Mouse (Mus musculus) hindbrain, embryonic 15.5 days (tissue): ENCODE data around the gene Chpf2. TPM values are rescaled to one million over a fixed set of nuclear protein-coding genes. Genes with fewer than 3 reads are reported as not detected.

Experiments used
- ATAC-seq: fragments of 200-750 bp; cut with Nextera tagmentation; 2 replicates; pipeline ENCODE4 v1.8.0; 2017; ENCODE audit warnings: low read depth, moderate number of reproducible peaks, moderate TSS enrichment; ENCODE audit not compliant: low FRiP score
- H3K27ac ChIP-seq: fragments of 300-500 bp; sonication (generic); replicated peaks from 2 replicates; pipeline ENCODE4 v1.5.1; 2015; ENCODE audit warnings: mild to moderate bottlenecking, inconsistent platforms
- H3K27me3 ChIP-seq: fragments of 300-500 bp; sonication (generic); 2 replicates; pipeline ENCODE4 v1.6.1; 2015; ENCODE audit warnings: control low read depth, inconsistent platforms
- H3K36me3 ChIP-seq: fragments of 300-500 bp; sonication (generic); 2 replicates; pipeline ENCODE4 v1.6.1; 2015; ENCODE audit warnings: control low read depth, inconsistent platforms
- H3K4me1 ChIP-seq: fragments of 300-500 bp; sonication (generic); replicated peaks from 2 replicates; pipeline ENCODE4 v1.6.1; 2015; ENCODE audit warnings: control low read depth, inconsistent platforms
- H3K4me2 ChIP-seq: fragments of 300-500 bp; sonication (generic); 2 replicates; pipeline ENCODE4 v1.6.1; 2015; ENCODE audit warnings: moderate library complexity, mild to moderate bottlenecking, inconsistent platforms
- H3K4me3 ChIP-seq: fragments of 300-500 bp; sonication (generic); 2 replicates; pipeline ENCODE4 v1.5.1; 2015; ENCODE audit warnings: mild to moderate bottlenecking, inconsistent platforms
- H3K9ac ChIP-seq: fragments of 300-500 bp; sonication (generic); 2 replicates; pipeline ENCODE4 v1.6.1; 2015; ENCODE audit warnings: inconsistent platforms
- H3K9me3 ChIP-seq: fragments of 300-500 bp; sonication (generic); 2 replicates; pipeline ENCODE4 v1.6.1; 2016; ENCODE audit warnings: control low read depth, inconsistent platforms
- WGBS: fragments of 180-500 bp; shearing (Covaris S2); methylation state at CpG from one replicate; pipeline ENCODE4 v1.1.7; 2015; 5-methylcytosine and 5-hydroxymethylcytosine counted together
- polyA plus RNA-seq: library from polyadenylated mRNA; unstranded; fragments of >200 nt; fragmentation: Nextera tagmentation; extraction: Ambion mirVana; gene quantifications from 2 replicates; pipeline ENCODE4 v1.2.1, GENCODE M21; 2015

The Chpf2 gene
- polyA plus RNA-seq, 1 experiment from 2014 or later, result 18.7 TPM

DNA sequence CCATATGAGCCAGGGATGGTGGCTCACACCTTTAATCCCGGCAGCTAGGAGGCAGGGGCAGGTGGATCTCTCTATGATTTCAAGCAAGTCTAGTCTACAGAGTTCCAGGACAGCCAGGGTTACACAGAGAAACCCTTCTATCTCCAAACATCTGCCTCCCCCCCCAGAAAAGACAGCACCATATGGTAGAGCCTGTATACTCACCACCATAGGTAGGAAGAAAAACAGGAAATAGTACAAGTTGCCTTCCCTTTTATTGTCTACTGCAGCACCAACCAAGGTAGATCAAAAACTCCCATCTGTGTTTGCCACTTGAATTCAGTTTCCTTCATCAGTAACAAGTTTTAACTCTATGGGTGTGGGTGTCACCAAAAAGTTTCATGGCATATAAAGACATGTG, 10.6 kb upstream of the Chpf2 start:
- H3K4me3 ChIP-seq, result 0 out of 2 replicates have a peak overlapping the region, but pooled peaks have one; percentile 90
- 77% methylated on average over 1 of the region's 1 CpGs for WGBS
- no peaks in the 10 kb centered on the region for H3K27me3 ChIP-seq
- no peak overlapping the region for H3K9ac ChIP-seq
- no peak overlapping the region for H3K27ac ChIP-seq
- no peak for ATAC-seq
- H3K4me1 ChIP-seq, result peaks cover 18% of the 10 kb centered on the region
- no peaks in the 10 kb centered on the region for H3K9me3 ChIP-seq
- H3K4me2 ChIP-seq, result peak overlapping the region; percentile 86
- peaks cover 34% of the 10 kb centered on the region for H3K36me3 ChIP-seq

DNA sequence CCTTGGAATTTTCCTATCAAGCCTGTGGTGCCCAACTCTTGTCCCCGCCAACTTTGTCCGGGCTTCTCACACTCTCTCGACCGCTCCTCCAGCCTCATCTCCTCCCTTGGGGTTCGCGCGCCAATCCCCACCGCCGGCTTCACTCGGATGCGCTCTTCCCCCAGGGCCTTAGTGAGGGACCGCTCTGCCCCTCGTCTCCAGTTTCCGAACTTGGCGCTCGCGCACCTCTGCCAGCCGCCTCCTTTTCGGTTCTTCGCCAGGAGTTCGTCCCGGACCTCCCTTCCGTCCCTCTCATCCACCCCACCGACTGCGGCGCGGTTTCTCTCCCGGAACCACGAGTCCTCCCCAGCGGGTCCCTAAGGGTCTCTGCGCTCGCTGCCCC, 9.7 kb upstream of the Chpf2 start:
- ATAC-seq, result no peak; the same call in 1 of the 2 replicates
- Histone ChIP-seq H3K4me2 (peak overlapping the region; percentile 86), H3K9ac (peak overlapping the region; percentile 65), H3K36me3 (peaks cover 26% of the 10 kb centered on the region), H3K27me3 (no peaks in the 10 kb centered on the region), H3K9me3 (no peaks in the 10 kb centered on the region), H3K4me1 (peaks cover 18% of the 10 kb centered on the region), H3K27ac (peak overlapping the region; percentile 81), H3K4me3 (peak overlapping the region; percentile 90)
- WGBS, result under 1% methylated on average over 32 of the region's 32 CpGs

DNA sequence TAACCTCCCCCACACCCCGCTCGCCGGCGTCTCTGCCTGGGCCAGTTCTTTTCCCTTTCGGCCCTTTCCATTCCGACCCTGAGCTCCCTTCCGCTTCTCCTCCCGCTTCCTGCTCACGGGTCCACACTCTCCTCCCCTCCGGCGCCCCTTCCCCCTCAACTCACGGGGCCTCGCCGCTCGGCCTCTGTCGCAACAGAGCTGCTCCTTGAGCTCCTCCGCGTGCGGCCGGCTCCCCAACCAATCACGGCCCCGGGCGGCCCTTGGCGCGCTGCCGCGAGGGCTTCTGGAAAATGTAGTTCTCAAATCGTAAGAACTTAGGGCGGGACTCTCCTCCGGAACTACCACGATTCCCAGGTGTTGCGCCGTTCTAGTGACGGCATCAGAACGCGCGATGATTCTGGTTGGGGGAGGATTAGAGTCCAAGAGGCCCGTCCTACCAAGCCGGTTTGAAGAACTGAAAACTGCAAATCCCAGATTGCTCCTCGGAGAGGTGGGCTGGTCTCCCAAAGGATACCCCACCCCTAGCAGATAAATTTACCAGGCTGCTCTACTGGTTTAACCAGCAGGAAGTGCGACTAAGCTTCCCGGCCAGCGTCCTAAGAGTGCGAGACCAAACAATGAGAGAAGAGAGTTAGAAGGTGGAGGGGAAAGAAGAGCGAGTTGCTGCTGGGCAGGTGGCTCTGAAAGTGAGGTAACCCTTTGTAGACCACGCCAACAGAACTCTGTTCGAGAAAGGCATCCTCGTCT, 9.2 kb upstream of the Chpf2 start, which contains the start of gene Abcf2:
TSS of gene Abcf2 (minus strand) at position 285 of the 747 bp plus-strand sequence.
- Histone ChIP-seq H3K9me3 (no peaks in the 10 kb centered on the region), H3K4me3 (peak within 1 kb of the TSS; percentile 90), H3K4me1 (peaks cover 18% of the 10 kb centered on the region), H3K27me3 (no peaks in the 10 kb centered on the region), H3K36me3 (peaks cover 21% of the 10 kb centered on the region), H3K9ac (peak within 1 kb of the TSS; percentile 65), H3K27ac (peak within 1 kb of the TSS; percentile 81), H3K4me2 (peak within 1 kb of the TSS; percentile 86)
- under 1% methylated on average over 48 of the region's 48 CpGs for WGBS
- peak; percentile 96 for ATAC-seq

DNA sequence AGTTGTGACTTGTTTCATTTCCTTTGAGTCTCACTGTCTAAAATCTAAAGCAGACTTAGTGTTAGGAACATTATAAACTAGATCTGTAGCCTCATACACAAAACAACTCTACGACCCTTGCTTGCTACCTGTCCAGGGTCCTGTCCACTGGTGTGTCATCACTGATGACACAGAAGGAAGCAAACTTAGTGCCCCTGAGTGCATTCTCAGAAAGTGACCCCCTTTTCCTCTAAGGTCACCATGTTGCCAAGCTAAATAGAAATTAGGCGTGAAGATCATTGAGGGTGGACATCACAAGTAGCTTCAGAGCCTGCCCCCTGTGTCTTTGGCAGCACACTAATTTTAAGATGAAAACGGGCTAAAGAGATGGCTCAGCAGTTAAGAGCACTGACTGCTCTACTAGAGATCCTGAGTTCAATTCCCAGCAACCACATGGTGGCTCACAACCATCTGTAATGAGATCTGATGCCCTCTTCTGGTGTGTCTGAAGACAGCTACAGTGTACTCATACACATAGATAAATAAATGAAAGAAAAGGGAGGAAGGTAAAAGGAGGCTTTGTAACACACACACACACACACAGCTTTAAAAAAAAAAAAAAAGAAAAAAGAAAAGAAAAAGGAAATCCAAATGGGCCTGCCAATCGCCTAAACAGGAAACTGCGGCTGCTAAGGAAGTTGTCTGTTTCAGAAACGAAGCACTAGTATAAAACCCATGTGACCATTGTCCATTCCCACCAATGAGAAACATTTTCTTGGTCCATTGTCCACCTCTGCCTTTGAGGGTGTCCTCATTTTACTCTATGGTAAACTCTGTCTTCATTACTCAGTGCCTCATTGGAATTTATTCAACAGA, 8.2 kb upstream of the Chpf2 start:
- Histone ChIP-seq H3K27me3 (no peaks in the 10 kb centered on the region), H3K27ac (peak overlapping the region; percentile 73; the same call in 1 of the 2 replicates), H3K4me3 (peak overlapping the region; percentile 90), H3K4me2 (peak overlapping the region; percentile 86), H3K4me1 (peaks cover 18% of the 10 kb centered on the region), H3K9me3 (no peaks in the 10 kb centered on the region), H3K9ac (no peak overlapping the region), H3K36me3 (peaks cover 12% of the 10 kb centered on the region)
- 69% methylated on average over 6 of the region's 6 CpGs for WGBS
- no peak; the same call in 1 of the 2 replicates for ATAC-seq

DNA sequence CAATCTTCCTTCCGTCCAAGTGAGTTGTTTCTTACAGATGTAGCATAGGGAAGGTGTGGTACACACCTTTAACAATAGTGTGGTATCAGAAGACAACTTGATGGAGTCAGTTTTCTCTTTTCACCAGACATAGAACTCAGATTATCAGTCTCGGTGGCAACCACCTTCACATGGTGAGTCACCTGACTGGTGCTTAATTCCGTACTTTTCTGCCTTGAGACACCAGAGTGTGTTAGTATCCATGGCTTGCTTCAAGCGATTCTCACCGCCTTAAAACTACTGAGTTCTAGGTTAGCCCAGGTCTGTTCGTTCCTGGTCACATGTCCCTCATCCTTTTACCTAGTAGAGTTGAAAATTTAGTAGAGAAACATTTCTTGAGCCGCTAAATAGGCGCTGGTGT, 435 bp upstream of the Chpf2 start:
- peak; percentile 50 for ATAC-seq
- Histone ChIP-seq H3K36me3 (no peaks in the 10 kb centered on the region), H3K4me2 (peak overlapping the region; percentile 82), H3K4me1 (peaks cover 26% of the 10 kb centered on the region), H3K9ac (peak overlapping the region; percentile 52), H3K27me3 (no peaks in the 10 kb centered on the region), H3K4me3 (peak overlapping the region; percentile 61), H3K27ac (peak overlapping the region; percentile 79), H3K9me3 (no peaks in the 10 kb centered on the region)
- 11% methylated on average over 8 of the region's 8 CpGs for WGBS

DNA sequence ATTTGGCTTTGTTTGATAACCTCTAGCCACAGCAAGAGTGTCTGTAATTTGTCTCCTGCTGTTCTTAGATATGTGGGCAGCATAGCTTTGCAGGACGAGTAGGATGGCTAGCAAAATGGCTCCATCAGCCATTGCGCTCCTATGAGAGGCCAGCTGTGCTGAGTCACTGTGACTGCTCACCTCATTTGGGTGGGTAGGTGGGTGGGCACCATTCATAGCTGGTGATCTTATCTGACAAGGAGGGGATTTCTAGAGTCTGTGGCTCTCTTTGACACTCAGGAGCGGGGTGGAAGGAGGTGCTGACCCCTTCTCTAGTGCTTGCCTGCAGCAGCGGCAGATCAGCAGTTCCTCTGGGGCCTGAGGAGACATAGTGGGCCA, 648 bp downstream of the Chpf2 start:
- Histone ChIP-seq H3K4me2 (peak overlapping the region; percentile 82), H3K27ac (peak overlapping the region; percentile 79), H3K9me3 (no peaks in the 10 kb centered on the region), H3K4me1 (peaks cover 35% of the 10 kb centered on the region), H3K9ac (peak overlapping the region; percentile 68), H3K36me3 (peaks cover 4% of the 10 kb centered on the region; the same call in 1 of the 2 replicates), H3K27me3 (no peaks in the 10 kb centered on the region), H3K4me3 (peak overlapping the region; percentile 61)
- WGBS, result 27% methylated on average over 4 of the region's 4 CpGs
- 0 out of 2 replicates have a peak, but pooled peaks have one; percentile 13 for ATAC-seq

DNA sequence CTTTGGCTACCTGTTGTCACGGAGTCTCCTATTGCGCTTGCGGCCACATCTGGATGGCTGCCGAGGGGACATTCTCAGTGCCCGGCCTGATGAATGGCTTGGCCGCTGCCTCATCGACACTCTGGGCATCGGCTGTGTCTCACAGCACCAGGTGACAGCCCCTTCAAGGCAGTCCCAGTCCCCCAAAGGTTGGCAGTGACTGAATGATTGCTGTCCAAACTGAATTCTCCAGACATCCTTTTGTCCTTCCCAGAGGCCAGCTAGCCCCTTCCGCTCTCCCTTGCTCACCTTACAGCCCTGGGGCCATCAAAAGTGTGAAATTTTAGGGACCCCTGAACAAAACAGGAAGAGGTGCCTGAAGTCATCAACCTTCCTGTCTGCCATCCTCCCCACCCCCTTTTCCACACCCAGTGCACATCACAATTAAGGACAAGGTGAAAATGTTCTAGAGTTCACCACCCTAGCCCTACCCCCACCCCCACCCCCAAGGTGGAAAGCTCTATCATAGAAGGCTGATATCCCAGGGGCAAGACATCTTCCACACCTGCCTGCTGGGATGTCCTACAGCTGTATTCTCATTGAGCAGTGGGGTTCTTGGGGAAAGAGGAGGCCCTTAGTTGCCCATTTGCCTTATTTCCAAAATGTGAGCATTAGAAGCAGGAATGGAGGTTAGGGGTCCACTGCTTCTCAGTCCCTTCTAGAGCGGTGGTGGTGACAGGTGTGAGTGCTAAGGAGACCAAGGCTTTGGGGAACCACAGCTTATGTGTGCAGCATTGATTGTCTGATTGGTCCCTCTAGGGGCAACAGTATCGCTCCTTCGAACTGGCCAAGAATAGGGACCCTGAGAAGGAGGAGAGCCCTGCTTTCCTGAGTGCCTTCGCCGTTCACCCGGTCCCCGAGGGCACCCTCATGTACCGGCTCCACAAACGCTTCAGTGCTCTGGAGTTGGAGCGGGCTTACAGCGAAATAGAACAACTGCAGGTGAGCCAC, 3.3 kb downstream of the Chpf2 start:
- WGBS, result 90% methylated on average over 20 of the region's 20 CpGs
- ATAC-seq, result no peak
- Histone ChIP-seq H3K27ac (no peak overlapping the region), H3K4me1 (peaks cover 35% of the 10 kb centered on the region), H3K4me2 (no peak overlapping the region), H3K27me3 (no peaks in the 10 kb centered on the region), H3K4me3 (no peak overlapping the region), H3K36me3 (peaks cover 30% of the 10 kb centered on the region), H3K9me3 (no peaks in the 10 kb centered on the region), H3K9ac (no peak overlapping the region)

DNA sequence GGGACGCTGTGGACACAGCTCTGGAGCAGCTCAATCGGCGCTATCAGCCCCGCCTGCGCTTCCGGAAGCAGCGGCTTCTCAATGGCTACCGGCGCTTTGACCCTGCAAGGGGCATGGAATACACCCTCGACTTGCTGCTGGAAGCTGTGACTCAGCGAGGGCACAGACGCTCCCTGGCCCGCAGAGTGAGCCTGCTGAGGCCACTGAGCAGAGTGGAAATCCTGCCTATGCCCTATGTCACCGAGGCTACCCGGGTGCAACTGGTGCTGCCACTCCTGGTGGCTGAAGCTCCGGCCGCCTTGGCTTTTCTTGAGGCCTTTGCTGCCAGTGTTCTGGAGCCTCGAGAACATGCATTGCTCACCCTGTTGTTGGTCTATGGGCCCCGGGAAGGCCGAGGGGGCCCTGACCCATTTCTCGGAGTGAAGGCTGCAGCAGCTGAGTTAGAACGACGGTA, 4.8 kb downstream of the Chpf2 start:
- ATAC-seq, result no peak
- no peaks in the 10 kb centered on the region for H3K27me3 ChIP-seq
- H3K27ac ChIP-seq, result no peak overlapping the region
- no peaks in the 10 kb centered on the region for H3K9me3 ChIP-seq
- WGBS, result 26% methylated on average over 23 of the region's 23 CpGs
- H3K36me3 ChIP-seq, result peaks cover 40% of the 10 kb centered on the region
- no peak overlapping the region for H3K4me3 ChIP-seq
- 0 out of 2 replicates have a peak overlapping the region, but pooled peaks have one; percentile 6 for H3K9ac ChIP-seq
- 0 out of 2 replicates have a peak overlapping the region, but pooled peaks have one; percentile 5 for H3K4me2 ChIP-seq
- peaks cover 43% of the 10 kb centered on the region for H3K4me1 ChIP-seq

DNA sequence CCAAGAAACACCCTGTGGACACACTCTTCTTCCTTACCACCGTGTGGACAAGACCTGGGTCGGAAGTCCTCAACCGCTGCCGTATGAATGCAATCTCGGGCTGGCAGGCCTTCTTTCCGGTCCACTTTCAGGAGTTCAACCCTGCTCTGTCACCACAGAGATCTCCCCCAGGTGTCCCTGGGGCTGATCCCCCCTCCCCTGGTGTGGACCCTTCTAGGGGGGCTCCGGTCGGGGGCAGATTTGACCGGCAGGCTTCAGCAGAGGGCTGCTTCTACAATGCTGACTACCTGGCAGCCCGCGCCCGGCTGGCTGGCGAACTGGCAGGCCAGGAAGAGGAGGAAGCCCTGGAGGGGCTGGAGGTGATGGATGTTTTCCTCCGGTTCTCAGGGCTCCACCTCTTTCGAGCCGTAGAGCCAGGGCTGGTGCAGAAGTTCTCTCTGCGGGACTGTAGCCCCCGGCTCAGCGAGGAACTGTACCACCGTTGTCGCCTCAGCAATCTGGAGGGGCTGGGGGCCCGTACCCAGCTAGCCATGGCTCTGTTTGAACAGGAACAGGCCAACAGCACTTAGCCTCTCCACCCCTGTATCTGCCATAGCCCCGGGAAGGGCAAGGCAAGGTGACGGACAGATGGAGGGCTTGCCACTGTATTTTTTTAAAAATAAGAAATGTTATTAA, 5.4 kb downstream of the Chpf2 start:
- H3K9me3 ChIP-seq, result no peaks in the 10 kb centered on the region
- H3K27me3 ChIP-seq, result no peaks in the 10 kb centered on the region
- no peak for ATAC-seq
- H3K27ac ChIP-seq, result no peak overlapping the region
- H3K4me1 ChIP-seq, result peaks cover 49% of the 10 kb centered on the region
- no peak overlapping the region for H3K4me2 ChIP-seq
- H3K36me3 ChIP-seq, result peaks cover 40% of the 10 kb centered on the region
- 57% methylated on average over 24 of the region's 24 CpGs for whole genome bisulfite sequencing
- H3K9ac ChIP-seq, result 0 out of 2 replicates have a peak overlapping the region, but pooled peaks have one; percentile 6
- H3K4me3 ChIP-seq, result no peak overlapping the region

DNA sequence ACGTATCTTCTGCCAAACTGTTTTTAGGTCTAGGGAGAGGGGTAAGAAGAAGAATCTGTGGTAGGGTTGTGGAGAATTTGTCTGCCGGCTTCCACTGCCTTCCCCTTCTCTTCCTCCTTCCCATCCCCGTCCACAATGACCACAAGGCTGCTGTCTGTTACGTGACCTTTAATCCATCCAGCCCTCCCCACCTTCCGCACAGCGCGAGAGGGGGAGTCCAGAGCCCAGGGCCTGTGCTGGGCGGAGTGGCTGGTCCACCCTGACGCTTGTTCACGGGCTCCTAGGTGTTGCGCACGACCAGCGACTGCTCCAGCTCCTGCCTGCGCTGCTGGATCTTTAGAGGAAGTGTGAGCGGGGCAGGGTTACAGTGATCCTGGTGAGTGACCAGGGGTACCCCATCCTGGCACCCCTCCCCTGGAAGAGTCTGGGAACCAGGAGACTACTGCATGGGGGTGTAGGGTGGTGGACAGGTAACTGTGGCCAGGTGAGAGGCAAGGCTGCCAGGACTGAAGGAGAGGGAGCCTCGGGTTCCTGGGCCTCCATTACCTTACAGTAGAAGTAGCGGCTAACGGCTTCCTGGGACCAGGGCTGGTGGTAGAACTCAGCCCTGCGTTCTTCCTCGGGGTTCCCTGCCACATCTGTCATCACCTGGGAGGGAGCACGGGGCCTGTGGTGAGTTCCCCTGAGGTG, 6.1 kb downstream of the Chpf2 start:
- 71% methylated on average over 21 of the region's 21 CpGs for WGBS
- no peak overlapping the region for H3K4me3 ChIP-seq
- H3K27ac ChIP-seq, result no peak overlapping the region
- H3K27me3 ChIP-seq, result no peaks in the 10 kb centered on the region
- no peak overlapping the region for H3K9ac ChIP-seq
- H3K4me1 ChIP-seq, result peaks cover 48% of the 10 kb centered on the region
- no peaks in the 10 kb centered on the region for H3K9me3 ChIP-seq
- no peak for ATAC-seq
- peaks cover 40% of the 10 kb centered on the region for H3K36me3 ChIP-seq
- no peak overlapping the region for H3K4me2 ChIP-seq
